Mouse (Mus musculus): ENCODE data around the gene Srms.

The Srms gene

GRCm38 (mm10) chr2:181213021-181213445 lies at the start of gene Srms:
TSS of gene Srms (minus strand) at chr2:181213185.
- no peak for DNase-seq (ENCODE audit: low read depth, low spot score)

GRCm38 (mm10) chr2:181253248-181253647 lies 40.3 kb upstream of the Srms start:
- DNase-seq (ENCODE audit: low read depth, low spot score) = no peak

- no peak for DNase-seq (ENCODE audit: low read depth, low spot score)
Observed at GRCm38 (mm10) chr2:181251841-181252240, 38.9 kb upstream of the Srms start.

GRCm38 (mm10) chr2:181249217-181249616 lies 36.2 kb upstream of the Srms start:
- no peak for DNase-seq (ENCODE audit: low read depth, low spot score)

- DNase-seq (ENCODE audit: low read depth, low spot score) = no peak
Observed at GRCm38 (mm10) chr2:181245031-181245430, 32.0 kb upstream of the Srms start.

GRCm38 (mm10) chr2:181243706-181244394 lies 30.9 kb upstream of the Srms start:
- DNase-seq (ENCODE audit: low read depth, low spot score) = peak; percentile 35

GRCm38 (mm10) chr2:181242314-181242665 lies 29.3 kb upstream of the Srms start:
- peak; percentile 14 for DNase-seq (ENCODE audit: low read depth, low spot score)

- peak; percentile 85 for DNase-seq (ENCODE audit: low read depth, low spot score)
Observed at GRCm38 (mm10) chr2:181241602-181242313, 28.8 kb upstream of the Srms start, which contains the start of gene Helz2. TSS of gene Helz2 (minus strand) at chr2:181242027.

- no peak for DNase-seq (ENCODE audit: low read depth, low spot score)
Observed at GRCm38 (mm10) chr2:181240806-181241440, 27.9 kb upstream of the Srms start.

GRCm38 (mm10) chr2:181239261-181239660 lies 26.3 kb upstream of the Srms start:
- no peak for DNase-seq (ENCODE audit: low read depth, low spot score)

- no peak for DNase-seq (ENCODE audit: low read depth, low spot score)
Observed at GRCm38 (mm10) chr2:181238861-181239260, 25.9 kb upstream of the Srms start.

- no peak for DNase-seq (ENCODE audit: low read depth, low spot score)
Observed at GRCm38 (mm10) chr2:181238091-181238610, 25.2 kb upstream of the Srms start.

GRCm38 (mm10) chr2:181237251-181238014 lies 24.4 kb upstream of the Srms start:
- no peak for DNase-seq (ENCODE audit: low read depth, low spot score)

GRCm38 (mm10) chr2:181235681-181236566 lies 22.9 kb upstream of the Srms start:
- DNase-seq (ENCODE audit: low read depth, low spot score) = no peak

GRCm38 (mm10) chr2:181234680-181235079 lies 21.7 kb upstream of the Srms start:
- DNase-seq (ENCODE audit: low read depth, low spot score) = no peak

- DNase-seq (ENCODE audit: low read depth, low spot score) = no peak
Observed at GRCm38 (mm10) chr2:181233443-181233842, 20.5 kb upstream of the Srms start.

- DNase-seq (ENCODE audit: low read depth, low spot score) = no peak
Observed at GRCm38 (mm10) chr2:181231171-181231570, 18.2 kb upstream of the Srms start.

GRCm38 (mm10) chr2:181228335-181228734 lies 15.3 kb upstream of the Srms start:
- no peak for DNase-seq (ENCODE audit: low read depth, low spot score)

GRCm38 (mm10) chr2:181227122-181227521 lies 14.1 kb upstream of the Srms start:
- DNase-seq (ENCODE audit: low read depth, low spot score) = no peak

GRCm38 (mm10) chr2:181224994-181225393 lies 12.0 kb upstream of the Srms start:
- DNase-seq (ENCODE audit: low read depth, low spot score) = no peak

- no peak for DNase-seq (ENCODE audit: low read depth, low spot score)
Observed at GRCm38 (mm10) chr2:181220361-181220760, 7.4 kb upstream of the Srms start.
